1 mouse cellular context compared by ENCODE assay signal in the genomic region with DNA sequence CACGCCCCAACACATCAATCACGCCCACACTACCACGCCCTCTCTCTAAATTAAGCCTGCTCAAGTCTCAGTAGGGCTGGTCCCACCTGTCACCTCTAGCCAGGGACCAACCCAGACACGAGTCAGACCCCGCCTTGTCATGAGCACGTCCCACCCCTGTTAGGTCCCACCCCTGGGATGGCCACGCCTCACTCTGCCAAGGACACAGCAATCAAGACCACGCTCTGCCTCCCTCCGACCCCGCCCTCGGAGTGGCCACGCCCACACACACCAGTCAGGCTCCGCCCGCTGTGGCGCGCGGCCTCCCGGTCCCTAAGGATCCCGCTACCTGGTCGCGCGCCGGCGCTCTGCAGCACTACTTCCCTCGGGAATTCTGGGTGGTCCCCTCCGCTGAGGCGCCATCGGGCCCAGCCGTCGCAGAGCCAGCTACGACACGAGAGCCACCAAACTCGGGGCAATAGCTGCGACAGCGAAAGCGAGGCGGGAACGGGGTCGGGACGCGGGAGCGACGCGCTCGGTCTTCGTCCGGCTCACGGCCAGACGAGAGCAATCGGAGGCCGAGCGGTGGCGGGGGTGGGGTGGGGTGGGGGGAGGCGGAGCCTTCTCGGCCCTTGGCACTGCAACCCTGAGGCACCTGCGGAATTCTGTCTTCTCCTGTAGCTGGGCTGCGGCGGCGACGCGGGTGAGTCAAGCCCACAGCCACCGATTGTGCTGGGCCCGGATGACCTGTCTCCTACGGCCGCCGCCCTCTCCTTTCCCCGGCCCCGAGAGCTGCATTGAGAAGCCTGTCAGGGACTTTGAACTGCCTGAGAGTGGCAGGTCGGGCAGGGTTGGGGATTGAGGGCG.
TF ChIP-seq lines count a peak whose summit lies in the region.

Gene Hexdc (plus strand): TSS at position 273 of the 846 bp plus-strand sequence.
Gene Ogfod3 (minus strand): TSS at position 551 of the 846 bp plus-strand sequence.

TF ChIP-seq in MEL, 35 proteins besides CTCF, POLR2A, EP300 and RAD21 (continued from another document):
- TF ChIP-seq NRF1 (IDR thresholded peaks at IDR 0.05; ENCODE audit: insufficient read depth, low read depth, low read length, poor library complexity, severe bottlenecking), result peak; percentile 50; the same call in 1 of the 2 replicates
- TF ChIP-seq NELFE (IDR thresholded peaks at IDR 0.05; ENCODE audit: low read depth, low read length), result peak; percentile 86
- no peak for TF ChIP-seq USF1 (IDR thresholded peaks at IDR 0.05; ENCODE audit: low read depth, low read length)
- TF ChIP-seq MXI1 (IDR thresholded peaks at IDR 0.05; ENCODE audit: low read depth, low read length), result peak; percentile 92; the same call in 1 of the 2 replicates
